Mouse (Mus musculus): ENCODE results near the gene Olfr1105. TPM values are rescaled to one million over a fixed set of nuclear protein-coding genes. Genes with fewer than 3 reads are reported as not detected.

Olfr1105 gene
- polyA plus RNA-seq (2016; fragmentation: Nextera tagmentation; extraction: Ambion mirVana), result not detected in 2 replicates

GRCm38 (mm10) chr2:87036431-87036830 is at the start of gene Olfr1105:
Olfr1105 (minus strand) TSS chr2:87036531.
- no peak within 1 kb of the TSS for H3K4me3 ChIP-seq
- no peak within 1 kb of the TSS for H3K27ac ChIP-seq
- H3K36me3 ChIP-seq, result no peaks in the 10 kb centered on the region
- no peaks in the 10 kb centered on the region for H3K4me1 ChIP-seq
- H3K9me3 ChIP-seq (replicated peaks), result no peaks in the 10 kb centered on the region
- no peak within 1 kb of the TSS for H3K9ac ChIP-seq
- ATAC-seq (ENCODE audit: low FRiP score), result no peak
- H3K27me3 ChIP-seq, result no peaks in the 10 kb centered on the region
- H3K4me2 ChIP-seq (replicated peaks), result no peak within 1 kb of the TSS

DNA sequence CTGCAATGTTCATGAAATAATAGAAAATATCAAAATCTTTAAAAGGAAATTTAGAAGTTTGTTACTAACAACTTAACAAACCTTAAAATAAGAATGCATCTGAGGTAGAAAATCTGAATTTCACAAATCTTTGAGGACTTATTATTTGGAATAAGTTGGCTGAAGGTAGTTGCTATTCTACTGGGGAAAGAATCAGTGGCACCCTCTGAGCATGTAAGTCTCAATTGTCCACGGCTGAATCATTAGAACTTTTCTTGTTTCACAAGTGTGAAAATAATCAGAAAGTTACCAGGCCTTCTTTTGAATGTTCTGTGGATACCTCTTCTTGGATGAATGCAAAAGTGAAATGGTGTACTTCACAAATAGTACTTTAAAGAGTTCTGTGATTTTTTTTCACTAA is 39.4 kb upstream of the Olfr1105 start, which contains the start of gene Olfr1107:
Olfr1107 (minus strand) TSS at position 101 of the 400 bp plus-strand sequence.
- Histone ChIP-seq H3K27me3 (no peaks in the 10 kb centered on the region), H3K4me3 (no peak within 1 kb of the TSS), H3K4me1 (no peaks in the 10 kb centered on the region), H3K9ac (no peak within 1 kb of the TSS), H3K4me2 (replicated peaks) (no peak within 1 kb of the TSS), H3K27ac (no peak within 1 kb of the TSS), H3K9me3 (replicated peaks) (no peaks in the 10 kb centered on the region), H3K36me3 (no peaks in the 10 kb centered on the region)
- ATAC-seq (ENCODE audit: low FRiP score), result no peak
- 86% methylated on average over 1 of the region's 1 CpGs for WGBS

DNA sequence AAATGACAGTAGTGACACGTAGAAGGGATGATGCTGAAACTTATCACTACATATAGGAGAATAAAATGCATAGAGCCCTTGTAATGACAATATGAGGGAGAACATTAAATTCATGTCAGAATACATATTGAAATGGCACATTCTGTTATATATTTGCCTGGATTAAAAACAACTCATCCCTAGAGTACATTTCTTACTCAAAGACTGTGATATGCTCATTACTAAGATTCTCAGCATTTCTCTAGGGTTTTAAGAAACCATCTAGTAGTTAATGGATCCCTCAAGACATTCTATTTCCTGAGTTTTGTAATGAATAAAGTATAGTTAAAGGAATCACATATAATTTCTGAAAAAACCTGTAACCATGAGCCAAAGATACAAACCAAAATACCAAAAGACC is 15.8 kb upstream of the Olfr1105 start, which contains the start of gene Olfr1106:
Olfr1106 (minus strand) TSS at position 101 of the 400 bp plus-strand sequence.
- Histone ChIP-seq H3K27ac (no peak within 1 kb of the TSS), H3K4me3 (no peak within 1 kb of the TSS), H3K9ac (no peak within 1 kb of the TSS), H3K4me1 (no peaks in the 10 kb centered on the region), H3K27me3 (no peaks in the 10 kb centered on the region), H3K9me3 (replicated peaks) (no peaks in the 10 kb centered on the region), H3K4me2 (replicated peaks) (no peak within 1 kb of the TSS), H3K36me3 (no peaks in the 10 kb centered on the region)
- no peak for ATAC-seq (ENCODE audit: low FRiP score)
- WGBS, result 67% methylated on average over 1 of the region's 1 CpGs

- Histone ChIP-seq H3K4me1 (no peaks in the 10 kb centered on the region), H3K27ac (no peak within 1 kb of the TSS), H3K9me3 (replicated peaks) (no peaks in the 10 kb centered on the region), H3K4me2 (replicated peaks) (no peak within 1 kb of the TSS), H3K4me3 (no peak within 1 kb of the TSS), H3K36me3 (no peaks in the 10 kb centered on the region), H3K27me3 (no peaks in the 10 kb centered on the region), H3K9ac (no peak within 1 kb of the TSS)
- WGBS, result 87% methylated on average over 1 of the region's 1 CpGs
- no peak for ATAC-seq (ENCODE audit: low FRiP score)
Measured at GRCm38 (mm10) chr2:87026980-87027379, 9.4 kb downstream of the Olfr1105 start, which contains the start of gene Olfr1104. Olfr1104 (minus strand) TSS chr2:87027080.

DNA sequence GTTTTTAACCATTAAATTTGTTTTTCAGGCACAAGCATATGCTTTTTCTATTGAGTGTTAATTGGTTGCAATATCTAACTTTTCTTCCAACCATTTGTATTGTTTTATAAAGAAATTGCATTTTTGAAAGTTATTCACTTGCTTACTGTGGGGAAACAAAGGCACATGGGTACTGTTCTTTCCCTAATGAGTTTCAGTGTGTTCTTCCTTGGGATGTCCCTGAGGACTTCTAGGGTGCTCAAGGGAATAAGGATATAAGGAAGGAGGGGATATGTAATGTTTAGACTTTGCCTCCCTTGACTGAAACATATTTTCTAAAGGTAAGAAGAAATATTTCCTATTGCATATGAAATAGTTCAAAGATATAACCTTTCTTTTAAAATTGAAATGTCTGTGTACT is 38.2 kb downstream of the Olfr1105 start, which contains the start of gene Olfr1102:
Olfr1102 (plus strand) TSS at position 301 of the 400 bp plus-strand sequence.
- no peak within 1 kb of the TSS for H3K4me2 ChIP-seq (replicated peaks)
- no peaks in the 10 kb centered on the region for H3K36me3 ChIP-seq
- no peak within 1 kb of the TSS for H3K9ac ChIP-seq
- H3K4me3 ChIP-seq, result no peak within 1 kb of the TSS
- H3K27ac ChIP-seq, result no peak within 1 kb of the TSS
- H3K4me1 ChIP-seq, result no peaks in the 10 kb centered on the region
- no peak for ATAC-seq (ENCODE audit: low FRiP score)
- H3K27me3 ChIP-seq, result no peaks in the 10 kb centered on the region
- H3K9me3 ChIP-seq (replicated peaks), result no peaks in the 10 kb centered on the region

DNA sequence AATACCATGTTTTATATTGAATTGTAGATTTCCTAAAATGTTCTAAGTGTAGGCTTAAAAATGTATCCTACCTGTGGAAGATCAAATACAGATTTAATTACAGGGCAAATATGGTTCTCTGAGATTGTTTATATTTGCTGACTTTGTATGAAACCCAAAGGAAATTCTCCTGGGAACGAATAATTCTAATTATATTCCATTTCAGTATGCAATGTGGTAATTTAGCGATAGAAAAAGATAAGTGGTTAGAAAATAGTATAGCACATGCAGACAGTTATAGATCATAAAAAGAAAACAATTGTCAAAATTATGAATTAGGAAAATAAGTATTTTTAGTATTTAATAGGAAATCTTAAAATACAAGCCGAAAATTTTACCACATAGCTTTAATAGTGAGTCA is 45.2 kb downstream of the Olfr1105 start, which contains the start of gene Olfr1101:
Olfr1101 (minus strand) TSS at position 101 of the 400 bp plus-strand sequence.
- ATAC-seq (ENCODE audit: low FRiP score), result no peak
- WGBS, result 84% methylated on average over 3 of the region's 3 CpGs
- no peaks in the 10 kb centered on the region for H3K36me3 ChIP-seq
- no peak within 1 kb of the TSS for H3K4me3 ChIP-seq
- H3K27me3 ChIP-seq, result no peaks in the 10 kb centered on the region
- H3K9ac ChIP-seq, result no peak within 1 kb of the TSS
- H3K9me3 ChIP-seq (replicated peaks), result no peaks in the 10 kb centered on the region
- H3K27ac ChIP-seq, result no peak within 1 kb of the TSS
- H3K4me1 ChIP-seq, result no peaks in the 10 kb centered on the region
- H3K4me2 ChIP-seq (replicated peaks), result no peak within 1 kb of the TSS

Other genes starting within 250 kb of the Olfr1105 start
- gene Olfr141, start 226.5 kb downstream of the Olfr1105 start, polyA plus RNA-seq (2016; fragmentation: Nextera tagmentation; extraction: Ambion mirVana), result not detected in 2 replicates
- gene Olfr1094, start 211.9 kb downstream of the Olfr1105 start, polyA plus RNA-seq (2016; fragmentation: Nextera tagmentation; extraction: Ambion mirVana), result not detected in 2 replicates
- not detected in 2 replicates for gene Olfr1095, start 184.8 kb downstream of the Olfr1105 start, polyA plus RNA-seq (2016; fragmentation: Nextera tagmentation; extraction: Ambion mirVana)
- not detected in 2 replicates for gene Gm13723, start 161.7 kb downstream of the Olfr1105 start, polyA plus RNA-seq (2016; fragmentation: Nextera tagmentation; extraction: Ambion mirVana)
- not detected in 2 replicates for gene Olfr1097, start 144.3 kb downstream of the Olfr1105 start, polyA plus RNA-seq (2016; fragmentation: Nextera tagmentation; extraction: Ambion mirVana)
- gene Olfr1098, start 112.0 kb downstream of the Olfr1105 start, polyA plus RNA-seq (2016; fragmentation: Nextera tagmentation; extraction: Ambion mirVana), result not detected in 2 replicates
- not detected in 2 replicates for gene Olfr1099, start 75.8 kb downstream of the Olfr1105 start, polyA plus RNA-seq (2016; fragmentation: Nextera tagmentation; extraction: Ambion mirVana)
- not detected in 2 replicates for gene Olfr1100, start 56.6 kb downstream of the Olfr1105 start, polyA plus RNA-seq (2016; fragmentation: Nextera tagmentation; extraction: Ambion mirVana)
- gene Olfr1101, start 45.3 kb downstream of the Olfr1105 start, polyA plus RNA-seq (2016; fragmentation: Nextera tagmentation; extraction: Ambion mirVana), result not detected in 2 replicates
- gene Olfr1102, start 38.1 kb downstream of the Olfr1105 start, polyA plus RNA-seq (2016; fragmentation: Nextera tagmentation; extraction: Ambion mirVana), result not detected in 2 replicates
- not detected in 2 replicates for gene Olfr1104, start 9.5 kb downstream of the Olfr1105 start, polyA plus RNA-seq (2016; fragmentation: Nextera tagmentation; extraction: Ambion mirVana)
- gene Olfr1106, start 15.7 kb upstream of the Olfr1105 start, polyA plus RNA-seq (2016; fragmentation: Nextera tagmentation; extraction: Ambion mirVana), result not detected in 2 replicates
- not detected in 2 replicates for gene Olfr1107, start 39.3 kb upstream of the Olfr1105 start, polyA plus RNA-seq (2016; fragmentation: Nextera tagmentation; extraction: Ambion mirVana)
- gene Olfr1109, start 59.5 kb upstream of the Olfr1105 start, polyA plus RNA-seq (2016; fragmentation: Nextera tagmentation; extraction: Ambion mirVana), result not detected in 2 replicates
- gene Olfr259, start 78.0 kb upstream of the Olfr1105 start, polyA plus RNA-seq (2016; fragmentation: Nextera tagmentation; extraction: Ambion mirVana), result not detected in 2 replicates
- not detected in 2 replicates for gene Olfr1110, start 103.8 kb upstream of the Olfr1105 start, polyA plus RNA-seq (2016; fragmentation: Nextera tagmentation; extraction: Ambion mirVana)
- gene Olfr1111, start 116.1 kb upstream of the Olfr1105 start, polyA plus RNA-seq (2016; fragmentation: Nextera tagmentation; extraction: Ambion mirVana), result not detected in 2 replicates
- not detected in 2 replicates for gene Olfr1112, start 151.3 kb upstream of the Olfr1105 start, polyA plus RNA-seq (2016; fragmentation: Nextera tagmentation; extraction: Ambion mirVana)
- not detected in 2 replicates for gene Olfr1113, start 172.4 kb upstream of the Olfr1105 start, polyA plus RNA-seq (2016; fragmentation: Nextera tagmentation; extraction: Ambion mirVana)
- not detected in 2 replicates for gene Olfr1115, start 211.5 kb upstream of the Olfr1105 start, polyA plus RNA-seq (2016; fragmentation: Nextera tagmentation; extraction: Ambion mirVana)
- not detected in 2 replicates for gene Olfr1116, start 231.0 kb upstream of the Olfr1105 start, polyA plus RNA-seq (2016; fragmentation: Nextera tagmentation; extraction: Ambion mirVana)

Measured in hindbrain, embryonic 12.5 days (tissue).